Mouse (Mus musculus) neural tube, embryonic 13.5 days (tissue): ENCODE data around the gene Gm20388. TPM values are rescaled to one million over a fixed set of nuclear protein-coding genes. Genes with fewer than 3 reads are reported as not detected.
A peak's percentile ranks its signal among the peaks of the same experiment; 100 is the strongest.

Experiments
- ATAC-seq: fragments of 200-750 bp; cut with Nextera tagmentation; 2 replicates; pipeline ENCODE4 v1.8.0; 2017; ENCODE audit warnings: low read depth, mild to moderate bottlenecking, moderate TSS enrichment, moderate library complexity
- H3K27ac ChIP-seq: fragments of 300-500 bp; sonication (generic); replicated peaks from 2 replicates; pipeline ENCODE4 v1.5.1; 2015; ENCODE audit warnings: moderate library complexity, mild to moderate bottlenecking, inconsistent platforms
- H3K27me3 ChIP-seq: fragments of 300-500 bp; sonication (generic); 2 replicates; pipeline ENCODE4 v1.6.1; 2015; ENCODE audit warnings: mild to moderate bottlenecking, inconsistent platforms
- H3K36me3 ChIP-seq: fragments of 300-500 bp; sonication (generic); 2 replicates; pipeline ENCODE4 v1.6.1; 2015; ENCODE audit warnings: mild to moderate bottlenecking, inconsistent platforms
- H3K4me1 ChIP-seq: fragments of 300-500 bp; sonication (generic); replicated peaks from 2 replicates; pipeline ENCODE4 v1.6.1; 2015; ENCODE audit warnings: inconsistent platforms
- H3K4me2 ChIP-seq: fragments of 300-500 bp; sonication (generic); 2 replicates; pipeline ENCODE4 v1.6.1; 2015; ENCODE audit warnings: inconsistent platforms, mild to moderate bottlenecking, moderate library complexity
- H3K4me3 ChIP-seq: fragments of 300-500 bp; sonication (generic); 2 replicates; pipeline ENCODE4 v1.5.1; 2015; ENCODE audit warnings: mild to moderate bottlenecking, inconsistent platforms
- H3K9ac ChIP-seq: fragments of 300-500 bp; sonication (generic); 2 replicates; pipeline ENCODE4 v1.6.1; 2015; ENCODE audit warnings: moderate library complexity, mild to moderate bottlenecking, inconsistent platforms
- H3K9me3 ChIP-seq: fragments of 300-500 bp; sonication (generic); 2 replicates; pipeline ENCODE4 v1.6.1; 2016; ENCODE audit warnings: inconsistent platforms
- WGBS: fragments of 180-500 bp; shearing (Covaris S2); methylation state at CpG from one replicate; pipeline ENCODE4 v1.1.7; 2015; 5-methylcytosine and 5-hydroxymethylcytosine counted together
- polyA plus RNA-seq: library from polyadenylated mRNA; unstranded; fragments of >200 nt; fragmentation: Nextera tagmentation; extraction: Ambion mirVana; gene quantifications from 2 replicates; pipeline ENCODE4 v1.2.1, GENCODE M21; 2015

Gene Gm20388
- polyA plus RNA-seq, 1 experiment from 2014 or later: 0.27 TPM

DNA sequence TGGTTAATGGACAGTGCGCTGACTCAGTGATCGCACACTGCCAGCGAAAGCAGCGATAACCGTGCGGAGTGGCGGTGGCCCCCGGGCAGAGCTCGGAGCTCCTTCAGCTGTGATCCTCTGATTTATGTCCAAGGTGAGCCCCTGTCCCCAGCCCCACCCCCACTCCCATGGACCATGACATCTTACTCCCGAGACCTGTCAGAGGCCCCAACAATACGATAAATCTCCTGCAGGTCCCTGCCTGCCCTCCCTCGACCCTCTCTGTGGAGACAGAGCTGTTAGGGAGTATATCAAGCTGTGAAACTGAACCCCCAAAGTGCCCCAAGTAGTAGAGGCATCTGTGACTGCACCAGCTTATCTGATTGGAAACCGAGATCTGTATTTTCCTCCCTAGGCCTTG, 1435.5 kb downstream of the Gm20388 start:
- no peak overlapping the region for H3K9ac ChIP-seq
- 61% methylated on average over 13 of the region's 13 CpGs for WGBS
- H3K27me3 ChIP-seq: no peaks in the 10 kb centered on the region
- H3K4me2 ChIP-seq: no peak overlapping the region
- no peaks in the 10 kb centered on the region for H3K9me3 ChIP-seq
- no peak overlapping the region for H3K4me3 ChIP-seq
- no peaks in the 10 kb centered on the region for H3K36me3 ChIP-seq
- H3K4me1 ChIP-seq: no peaks in the 10 kb centered on the region
- H3K27ac ChIP-seq: no peak overlapping the region
- ATAC-seq: no peak

DNA sequence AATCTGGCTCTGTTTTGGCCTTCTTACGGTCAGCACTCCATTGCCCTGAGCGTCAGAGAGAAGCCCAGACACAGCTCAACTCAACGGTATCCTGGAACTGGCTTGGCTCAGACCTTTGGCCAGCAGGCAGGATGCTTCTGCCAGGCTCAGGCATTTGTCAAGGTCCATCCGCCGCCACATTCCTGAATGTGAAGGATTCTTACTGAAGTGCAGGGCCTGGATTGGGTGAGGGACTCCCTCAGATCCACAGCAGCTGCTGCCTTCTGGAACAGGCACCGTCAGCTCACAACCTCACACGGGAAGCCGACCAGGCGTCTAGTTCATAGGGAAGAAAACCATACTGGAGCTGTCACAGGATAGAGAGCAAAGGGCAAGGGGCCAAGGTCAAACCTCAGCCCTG, 1436.2 kb downstream of the Gm20388 start:
- no peaks in the 10 kb centered on the region for H3K36me3 ChIP-seq
- ATAC-seq: no peak
- H3K9ac ChIP-seq: no peak overlapping the region
- no peaks in the 10 kb centered on the region for H3K4me1 ChIP-seq
- no peaks in the 10 kb centered on the region for H3K9me3 ChIP-seq
- WGBS: 73% methylated on average over 9 of the region's 9 CpGs
- H3K4me2 ChIP-seq: no peak overlapping the region
- H3K27ac ChIP-seq: no peak overlapping the region
- H3K4me3 ChIP-seq: no peak overlapping the region
- no peaks in the 10 kb centered on the region for H3K27me3 ChIP-seq

DNA sequence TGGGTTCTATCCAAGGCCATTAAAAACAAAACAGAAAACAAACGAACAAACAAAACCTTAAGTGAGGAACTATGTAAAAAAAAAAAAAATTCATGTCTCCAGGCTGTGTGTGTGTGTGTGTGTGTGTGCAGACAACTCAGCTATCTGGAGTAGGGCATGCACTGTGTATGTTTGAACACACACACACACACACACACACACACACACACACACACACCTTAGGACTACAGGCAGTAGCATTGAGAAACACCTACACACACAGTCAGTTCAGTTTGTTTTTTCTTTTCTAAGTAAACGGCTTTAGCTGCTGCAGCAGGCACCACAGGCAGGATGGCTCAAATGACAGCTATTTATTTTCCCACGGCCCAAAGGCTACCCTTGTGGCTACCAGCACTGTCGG, 1438.4 kb downstream of the Gm20388 start:
- Histone ChIP-seq H3K9me3 (no peaks in the 10 kb centered on the region), H3K27ac (no peak overlapping the region), H3K36me3 (no peaks in the 10 kb centered on the region), H3K4me2 (no peak overlapping the region), H3K4me1 (no peaks in the 10 kb centered on the region), H3K27me3 (no peaks in the 10 kb centered on the region), H3K4me3 (no peak overlapping the region), H3K9ac (no peak overlapping the region)
- 34% methylated on average over 4 of the region's 4 CpGs for WGBS
- no peak for ATAC-seq

DNA sequence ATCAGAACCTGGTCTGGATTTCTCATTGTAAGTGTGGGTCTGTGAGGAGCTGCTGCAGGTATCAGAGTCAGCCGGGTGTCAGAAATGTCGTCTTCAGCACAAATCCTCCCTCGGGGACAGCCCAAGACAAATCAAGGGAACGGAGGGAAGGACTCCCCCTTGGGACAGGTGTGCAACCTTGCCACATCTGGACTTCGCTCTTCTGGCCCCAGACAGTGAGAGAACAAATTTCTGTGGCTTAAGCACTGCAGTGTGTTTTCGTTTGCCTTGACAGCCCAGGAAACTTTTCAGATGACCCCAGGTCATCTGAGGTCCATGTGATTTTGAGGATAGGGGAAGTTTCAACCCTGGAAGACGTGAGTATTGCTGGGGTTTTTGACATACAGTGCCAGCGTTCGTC, 1440.2 kb downstream of the Gm20388 start:
- Histone ChIP-seq H3K27me3 (no peaks in the 10 kb centered on the region), H3K4me2 (no peak overlapping the region), H3K36me3 (no peaks in the 10 kb centered on the region), H3K9ac (no peak overlapping the region), H3K4me1 (peaks cover 12% of the 10 kb centered on the region), H3K4me3 (no peak overlapping the region), H3K9me3 (no peaks in the 10 kb centered on the region), H3K27ac (no peak overlapping the region)
- WGBS: 83% methylated on average over 9 of the region's 9 CpGs
- ATAC-seq: no peak

DNA sequence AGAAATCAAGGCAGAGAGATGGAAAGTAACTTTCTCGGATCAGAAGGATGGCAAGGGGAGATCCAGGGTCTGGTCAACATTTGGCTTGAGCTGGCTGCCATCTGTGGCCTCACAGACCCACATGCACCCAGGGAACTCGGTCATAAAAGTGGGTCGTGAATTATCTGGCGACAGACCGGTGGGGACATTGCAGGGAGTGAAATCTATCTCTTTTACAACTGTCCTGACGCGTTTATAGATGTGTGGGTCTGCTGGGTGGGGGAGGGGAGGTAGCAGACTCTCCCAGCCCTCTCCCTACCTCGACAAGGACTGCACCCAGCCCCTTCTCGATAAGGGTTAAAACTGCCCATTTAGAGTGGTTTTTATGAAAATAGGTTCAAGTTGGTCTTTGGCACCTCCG, 1444.2 kb downstream of the Gm20388 start:
- Histone ChIP-seq H3K4me1 (peaks cover 28% of the 10 kb centered on the region), H3K9me3 (no peaks in the 10 kb centered on the region), H3K36me3 (no peaks in the 10 kb centered on the region), H3K4me3 (no peak overlapping the region), H3K27ac (no peak overlapping the region), H3K9ac (no peak overlapping the region), H3K4me2 (no peak overlapping the region), H3K27me3 (peaks cover 4% of the 10 kb centered on the region; the same call in 1 of the 2 replicates)
- WGBS: 18% methylated on average over 10 of the region's 10 CpGs
- no peak for ATAC-seq

DNA sequence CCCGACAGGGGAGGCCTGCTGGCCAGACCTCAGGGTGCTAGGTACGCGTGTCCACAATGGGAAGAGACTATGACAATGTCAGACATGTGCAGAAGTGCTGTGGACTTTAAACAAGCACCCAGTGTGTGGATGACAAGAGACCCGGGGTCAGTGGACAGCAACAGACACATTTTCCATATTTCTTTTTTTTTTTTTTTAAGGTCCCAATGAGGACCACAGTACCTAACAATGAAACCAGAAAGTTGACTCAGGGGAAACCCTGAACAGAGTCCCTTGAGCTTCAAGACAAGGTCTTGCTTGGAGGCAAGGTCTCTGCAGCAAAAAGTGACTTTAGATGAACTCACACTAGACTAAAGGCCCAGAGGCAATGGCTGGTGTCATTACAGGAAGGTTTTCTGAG, 1446.8 kb downstream of the Gm20388 start:
- no peak for ATAC-seq
- Histone ChIP-seq H3K4me1 (peaks cover 32% of the 10 kb centered on the region), H3K9me3 (no peaks in the 10 kb centered on the region), H3K9ac (no peak overlapping the region), H3K27me3 (peaks cover 4% of the 10 kb centered on the region; the same call in 1 of the 2 replicates), H3K27ac (no peak overlapping the region), H3K4me2 (no peak overlapping the region), H3K36me3 (no peaks in the 10 kb centered on the region), H3K4me3 (no peak overlapping the region)
- 93% methylated on average over 4 of the region's 4 CpGs for WGBS

DNA sequence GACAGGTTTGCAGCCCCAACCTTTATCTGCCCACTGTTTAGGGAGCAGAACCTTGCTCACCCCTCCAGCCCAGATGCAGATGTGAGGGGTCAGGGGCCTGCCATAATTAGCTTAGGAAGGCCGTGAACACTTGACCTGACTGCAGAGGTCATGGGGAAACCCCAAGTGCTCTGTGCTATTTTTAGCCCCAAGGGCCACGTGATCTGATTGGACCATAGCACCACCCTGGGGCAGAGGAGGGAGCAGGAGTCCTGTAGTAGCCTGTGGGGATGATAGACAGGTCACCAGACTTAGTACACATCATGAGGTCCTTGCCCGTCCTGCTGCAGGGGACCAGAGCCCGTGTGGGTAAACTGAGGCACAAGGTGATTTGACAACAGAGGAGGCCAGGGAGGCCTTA, 1448.0 kb downstream of the Gm20388 start:
- H3K27ac ChIP-seq: peak overlapping the region; percentile 71
- H3K4me2 ChIP-seq: no peak overlapping the region
- 41% methylated on average over 4 of the region's 4 CpGs for WGBS
- H3K36me3 ChIP-seq: no peaks in the 10 kb centered on the region
- ATAC-seq: no peak
- peaks cover 4% of the 10 kb centered on the region; the same call in 1 of the 2 replicates for H3K27me3 ChIP-seq
- H3K4me1 ChIP-seq: peaks cover 32% of the 10 kb centered on the region
- H3K9me3 ChIP-seq: no peaks in the 10 kb centered on the region
- no peak overlapping the region for H3K4me3 ChIP-seq
- H3K9ac ChIP-seq: no peak overlapping the region

DNA sequence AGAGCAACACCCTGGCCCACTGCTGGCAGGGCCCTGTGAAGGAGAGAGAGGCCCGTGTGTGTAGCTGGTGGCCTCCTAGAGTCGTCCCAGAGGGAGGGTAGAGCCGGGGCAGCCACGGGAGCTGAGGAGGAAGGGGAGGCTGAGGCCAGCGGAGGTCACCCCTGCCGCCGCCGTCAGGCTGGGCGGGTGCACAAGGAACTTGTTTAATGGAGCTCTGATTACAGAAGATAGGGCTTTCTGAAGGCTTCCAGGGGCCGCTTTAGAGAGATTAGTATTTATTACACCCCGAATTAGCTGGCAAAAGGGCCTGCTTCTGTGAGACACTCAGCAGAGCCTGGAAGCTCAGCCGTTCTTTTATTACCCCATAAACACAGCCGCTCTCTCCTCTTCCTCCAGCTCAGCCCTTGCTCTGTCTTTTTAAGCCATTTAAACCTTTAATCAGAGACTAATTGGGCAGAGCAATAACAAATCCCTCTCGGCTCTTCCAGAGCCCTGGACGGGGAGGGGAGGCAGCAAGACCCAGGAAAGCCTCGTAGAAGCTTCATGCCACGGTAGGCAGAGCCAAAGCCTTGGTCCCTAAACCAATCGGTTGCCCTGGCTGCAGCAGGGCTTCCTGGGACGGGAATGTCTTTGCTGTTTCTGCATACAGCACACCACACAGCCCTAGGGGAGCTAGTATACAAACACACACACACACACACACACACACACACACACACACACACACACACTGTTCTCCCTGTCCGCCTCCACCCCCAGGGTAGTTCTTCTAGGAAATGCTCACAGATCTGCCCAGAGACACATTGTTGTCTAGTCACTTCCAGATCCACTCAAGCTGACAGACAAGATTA, 1448.7 kb downstream of the Gm20388 start:
- H3K36me3 ChIP-seq: no peaks in the 10 kb centered on the region
- H3K9ac ChIP-seq: 0 out of 2 replicates have a peak overlapping the region, but pooled peaks have one; percentile 44
- H3K4me3 ChIP-seq: no peak overlapping the region
- peaks cover 32% of the 10 kb centered on the region for H3K4me1 ChIP-seq
- peak; percentile 81 for ATAC-seq
- H3K4me2 ChIP-seq: peak overlapping the region; percentile 15
- H3K27ac ChIP-seq: peak overlapping the region; percentile 71
- WGBS: 5% methylated on average over 20 of the region's 20 CpGs
- no peaks in the 10 kb centered on the region for H3K9me3 ChIP-seq
- H3K27me3 ChIP-seq: peaks cover 4% of the 10 kb centered on the region; the same call in 1 of the 2 replicates

DNA sequence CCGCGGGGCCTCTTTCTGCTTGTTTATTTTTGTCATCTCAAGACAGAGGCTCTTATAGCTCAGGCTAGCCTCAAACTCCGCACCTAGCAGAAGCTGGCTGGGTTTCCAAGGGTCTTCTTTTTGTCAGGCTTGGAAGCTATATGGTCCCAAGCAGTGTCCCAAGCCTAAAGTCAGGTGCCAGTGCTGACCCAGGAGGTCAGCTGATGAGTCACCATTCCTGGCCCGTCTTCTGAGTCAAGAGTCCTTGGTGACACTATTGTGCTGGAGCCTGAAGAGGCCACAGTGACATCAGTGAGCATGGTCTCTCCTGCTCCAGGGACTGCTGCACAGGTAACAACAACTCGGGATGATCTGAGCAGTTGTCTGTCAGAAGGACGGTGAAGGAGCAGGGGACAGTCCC, 1449.4 kb downstream of the Gm20388 start:
- WGBS: 39% methylated on average over 6 of the region's 6 CpGs
- ATAC-seq: no peak
- H3K9ac ChIP-seq: no peak overlapping the region
- peaks cover 4% of the 10 kb centered on the region; the same call in 1 of the 2 replicates for H3K27me3 ChIP-seq
- H3K9me3 ChIP-seq: no peaks in the 10 kb centered on the region
- H3K4me3 ChIP-seq: no peak overlapping the region
- no peak overlapping the region for H3K4me2 ChIP-seq
- peak overlapping the region; percentile 71; the same call in 1 of the 2 replicates for H3K27ac ChIP-seq
- no peaks in the 10 kb centered on the region for H3K36me3 ChIP-seq
- H3K4me1 ChIP-seq: peaks cover 25% of the 10 kb centered on the region

DNA sequence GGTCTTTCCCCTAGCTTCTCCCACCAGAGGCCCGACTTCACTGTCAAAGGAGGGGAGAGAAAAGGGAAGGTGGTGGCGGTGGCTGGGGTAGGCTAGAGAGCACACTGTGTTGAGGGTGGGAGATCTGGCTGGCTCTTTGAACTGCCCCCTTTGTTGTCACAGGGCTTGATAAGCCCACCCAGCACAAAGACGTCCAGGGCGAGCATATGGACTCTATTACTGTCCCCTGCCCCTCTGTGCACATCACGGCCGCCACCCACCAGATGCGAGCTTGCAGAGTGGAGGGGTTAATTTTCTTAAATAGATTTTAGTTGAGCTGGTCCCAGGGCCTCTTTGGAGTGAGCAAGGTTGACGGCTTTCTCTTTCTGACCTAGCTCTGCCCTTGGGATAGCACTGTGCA, 1450.5 kb downstream of the Gm20388 start:
- no peak for ATAC-seq
- WGBS: 58% methylated on average over 8 of the region's 8 CpGs

DNA sequence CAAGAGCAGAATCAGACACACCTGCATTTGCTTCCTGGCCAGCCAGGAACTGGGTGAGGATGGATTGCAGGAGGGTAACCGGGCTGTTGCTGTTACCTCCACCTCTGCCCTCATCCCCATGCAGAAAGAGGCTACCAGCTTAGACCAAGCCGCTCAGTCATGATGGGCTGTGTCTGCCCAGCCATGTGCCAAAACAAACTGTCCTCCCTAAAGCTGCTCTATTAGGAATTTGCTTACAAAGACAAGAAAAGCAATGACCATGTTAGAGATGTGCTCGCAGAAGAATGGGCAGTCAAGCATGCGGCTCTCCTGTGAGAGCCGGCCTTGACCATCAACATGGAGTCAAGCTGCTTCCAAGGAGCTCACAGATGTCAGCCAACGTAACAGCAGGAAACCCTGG, 1454.0 kb downstream of the Gm20388 start:
- no peak for ATAC-seq
- Histone ChIP-seq H3K9ac (no peak overlapping the region), H3K27ac (no peak overlapping the region), H3K36me3 (no peaks in the 10 kb centered on the region), H3K9me3 (no peaks in the 10 kb centered on the region), H3K4me1 (peaks cover 20% of the 10 kb centered on the region), H3K27me3 (peaks cover under 1% of the 10 kb centered on the region; the same call in 1 of the 2 replicates), H3K4me2 (no peak overlapping the region), H3K4me3 (no peak overlapping the region)
- 83% methylated on average over 6 of the region's 6 CpGs for WGBS

More for the DNA sequence above, 1450.5 kb downstream of the Gm20388 start:
- Histone ChIP-seq H3K9me3 (no peaks in the 10 kb centered on the region), H3K4me2 (no peak overlapping the region), H3K4me3 (no peak overlapping the region), H3K27me3 (peaks cover 4% of the 10 kb centered on the region; the same call in 1 of the 2 replicates), H3K9ac (no peak overlapping the region), H3K36me3 (no peaks in the 10 kb centered on the region), H3K27ac (no peak overlapping the region), H3K4me1 (peaks cover 21% of the 10 kb centered on the region)

DNA sequence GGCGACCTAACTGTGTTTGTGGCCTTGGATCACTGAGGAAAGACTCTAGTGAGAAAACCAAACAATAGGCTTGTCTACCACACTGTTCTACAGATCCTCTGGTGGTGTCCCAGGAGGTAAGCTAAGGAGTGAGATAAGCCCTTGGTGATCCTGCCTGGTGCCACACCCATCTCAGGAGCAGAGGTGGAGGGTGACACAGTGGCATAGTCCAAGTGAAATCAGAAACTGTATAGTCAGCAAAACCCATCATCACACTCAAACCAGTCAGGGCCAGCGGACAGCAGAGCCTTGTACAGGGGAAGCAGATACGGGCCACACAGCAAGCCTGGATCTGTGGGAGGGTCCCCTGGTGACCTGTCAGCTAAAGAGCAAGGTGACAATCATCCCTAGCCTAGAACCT, 1454.5 kb downstream of the Gm20388 start:
- H3K9ac ChIP-seq: no peak overlapping the region
- peaks cover 6% of the 10 kb centered on the region for H3K27me3 ChIP-seq
- H3K36me3 ChIP-seq: no peaks in the 10 kb centered on the region
- H3K9me3 ChIP-seq: no peaks in the 10 kb centered on the region
- H3K4me1 ChIP-seq: peaks cover 15% of the 10 kb centered on the region
- H3K4me3 ChIP-seq: no peak overlapping the region
- no peak for ATAC-seq
- 89% methylated on average over 3 of the region's 3 CpGs for WGBS
- H3K27ac ChIP-seq: no peak overlapping the region
- H3K4me2 ChIP-seq: no peak overlapping the region
